Mouse (Mus musculus): ENCODE measurements at regions not wholly inside any gene's neighbourhood (a gene's known extent, or its start where the extent isn't known, plus 50 kb on each side); places are given as distances from the start of the nearest gene placed in this dataset.

DNA sequence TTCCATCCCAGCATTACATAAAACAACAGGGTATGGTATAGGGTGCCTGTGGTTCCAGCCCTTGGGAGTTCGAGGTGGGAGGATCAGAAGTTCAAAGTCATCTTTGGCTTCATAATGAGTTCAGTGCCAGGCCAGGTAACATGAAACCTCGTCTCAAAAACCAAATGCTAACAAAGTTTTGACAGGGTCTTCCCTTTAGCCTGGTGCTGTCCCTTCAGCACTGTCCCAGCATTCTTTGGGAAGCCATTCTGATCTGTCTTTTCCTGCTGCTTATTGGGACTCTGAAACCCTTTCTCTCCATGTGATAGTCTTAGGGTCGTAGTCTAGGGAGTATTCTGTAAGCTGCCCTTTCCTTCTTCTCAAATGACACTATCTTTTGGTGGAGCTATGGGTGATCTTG lies 282.1 kb downstream of the Vps13c start:
- TF ChIP-seq CTCF (IDR thresholded peaks at IDR 0.05; ENCODE audit: extremely low read depth, insufficient read length, insufficient replicate concordance, low read depth, low read length) = no peak
- no peak for TF ChIP-seq POLR2A (IDR thresholded peaks at IDR 0.05; ENCODE audit: low read depth, low read length)

Measured in small intestine, adult 2 months (tissue).